Mouse (Mus musculus) kidney, adult 9 months (tissue): ENCODE measurements around the gene Orai3.

Source experiments
- DNase-seq: peaks from one replicate; pipeline ENCODE4 v3.0.0; 2022

Gene Orai3

GRCm38 (mm10) chr7:127799738-127800137, 30.1 kb downstream of the Orai3 start:
- no peak for DNase-seq

DNA sequence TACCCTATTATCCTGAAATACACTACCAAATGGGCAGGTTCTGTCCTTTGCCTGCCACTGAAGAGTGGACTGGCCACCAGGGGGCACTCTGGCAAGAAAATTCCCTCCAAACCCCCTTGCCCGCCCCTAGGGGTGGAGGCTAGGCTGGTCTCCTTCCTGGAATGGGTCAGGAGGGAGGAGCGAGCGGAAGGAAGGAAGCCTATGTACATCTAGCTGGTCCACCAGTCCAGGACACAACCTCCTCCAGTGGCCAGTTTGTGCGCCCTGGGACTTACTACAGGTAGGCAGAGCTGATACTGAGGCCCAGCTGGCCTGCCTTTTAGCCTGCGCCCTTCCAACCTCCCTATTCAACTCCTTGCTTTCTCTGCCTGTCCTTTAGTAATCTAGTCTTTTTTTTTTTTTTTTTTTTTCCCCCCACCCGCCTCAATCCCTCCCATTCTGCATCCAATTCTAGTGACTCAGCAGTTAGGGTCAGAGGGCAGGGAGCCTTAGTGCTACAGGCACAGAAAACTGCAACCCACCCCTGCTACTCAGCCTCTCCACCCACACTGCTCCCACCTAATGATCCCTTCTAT, 30.9 kb downstream of the Orai3 start, which contains the start of gene Hsd3b7:
Gene Hsd3b7 (plus strand): TSS at position 170 of the 575 bp plus-strand sequence.
- peak; percentile 96 for DNase-seq

DNA sequence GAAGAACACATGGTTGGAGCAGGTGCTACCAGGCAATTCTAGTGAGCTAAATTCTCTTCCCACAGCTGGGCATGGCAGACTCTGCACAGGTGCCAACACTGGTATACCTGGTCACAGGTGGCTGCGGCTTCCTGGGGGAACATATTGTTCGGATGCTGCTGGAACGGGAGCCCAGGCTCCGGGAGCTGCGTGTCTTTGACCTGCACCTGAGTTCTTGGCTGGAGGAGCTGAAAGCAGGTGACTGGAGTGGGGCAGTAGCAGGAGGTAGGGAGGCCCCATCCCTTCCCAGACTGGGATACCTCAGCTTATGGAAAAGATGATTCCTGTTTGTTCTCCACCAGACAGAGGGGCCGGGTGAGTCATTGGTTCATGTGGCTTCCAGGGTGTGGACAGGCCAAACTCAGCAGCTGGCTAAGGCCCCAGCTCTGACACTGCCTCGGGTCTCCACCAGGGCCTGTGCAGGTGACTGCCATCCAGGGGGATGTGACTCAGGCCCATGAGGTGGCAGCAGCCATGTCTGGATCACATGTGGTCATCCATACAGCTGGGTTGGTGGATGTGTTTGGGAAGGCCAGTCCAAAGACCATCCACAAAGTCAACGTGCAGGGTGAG, 31.5 kb downstream of the Orai3 start:
- DNase-seq, result peak; percentile 20

DNA sequence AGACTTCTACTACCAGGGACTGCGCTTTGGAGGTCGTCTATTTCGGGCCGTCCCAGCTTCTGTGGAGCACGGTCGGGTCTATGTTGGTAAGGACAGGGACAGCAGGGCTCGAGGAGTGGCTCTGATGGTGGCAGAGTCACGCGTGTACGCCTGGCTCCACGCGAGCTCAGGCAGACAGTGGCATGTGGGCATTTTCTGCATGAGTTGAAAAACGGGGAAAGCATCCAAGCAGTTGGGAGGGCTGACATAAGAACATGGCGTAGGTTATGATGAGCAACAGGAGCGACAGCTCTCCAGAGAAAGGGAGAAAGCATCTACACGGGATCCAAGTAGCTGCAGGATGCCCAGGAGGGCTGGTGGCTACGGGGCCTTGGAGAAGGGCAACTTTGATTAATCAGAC, 32.7 kb downstream of the Orai3 start:
- no peak for DNase-seq

- DNase-seq, result no peak
Measured at GRCm38 (mm10) chr7:127808821-127809220, 39.2 kb downstream of the Orai3 start.

DNA sequence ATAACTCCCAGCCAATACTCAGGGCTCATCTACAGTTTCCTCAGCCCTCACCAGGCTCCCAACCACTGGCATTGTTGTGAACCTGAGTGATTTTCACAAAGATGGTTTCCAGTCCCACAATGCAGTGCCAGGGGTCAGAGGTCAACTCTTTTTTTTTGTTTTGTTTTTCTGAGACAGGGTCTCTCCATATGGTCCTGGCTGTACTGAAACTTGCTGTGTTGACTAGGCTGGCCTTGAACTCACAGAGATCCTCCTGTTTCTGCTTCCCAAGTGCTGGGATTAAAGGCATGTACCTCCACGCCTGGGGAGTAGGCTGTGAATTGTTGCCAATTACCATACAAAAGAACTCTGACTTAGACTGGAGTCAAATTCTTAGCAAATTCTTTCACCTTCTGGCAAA, 40.2 kb downstream of the Orai3 start:
- DNase-seq, result no peak

GRCm38 (mm10) chr7:127810650-127811049, 41.0 kb downstream of the Orai3 start:
- no peak for DNase-seq

DNA sequence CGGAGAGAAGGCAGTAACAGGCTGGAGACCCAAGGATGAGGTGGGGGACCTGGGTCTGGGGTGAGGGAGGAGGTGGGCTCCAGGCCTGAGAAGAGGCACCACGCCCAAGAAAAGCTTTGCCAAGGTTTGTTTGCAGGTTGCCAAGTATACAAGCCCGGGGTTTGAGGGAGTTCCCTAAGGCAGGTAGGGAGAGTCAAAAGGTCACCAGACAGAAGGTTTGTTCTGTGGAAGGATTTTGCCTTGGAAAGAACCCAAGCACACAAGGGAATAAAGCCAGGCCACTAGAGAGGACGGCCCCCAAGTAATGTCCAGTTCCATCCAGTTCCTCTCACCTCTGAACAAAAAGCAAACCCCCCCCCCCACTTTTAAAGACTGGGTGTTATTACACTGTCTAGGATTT, 41.6 kb downstream of the Orai3 start:
- no peak for DNase-seq

GRCm38 (mm10) chr7:127812292-127812691, 42.7 kb downstream of the Orai3 start:
- DNase-seq, result no peak

- peak; percentile 17 for DNase-seq
Measured at GRCm38 (mm10) chr7:127813821-127814220, 44.2 kb downstream of the Orai3 start.

- DNase-seq, result peak; percentile 49
Measured at GRCm38 (mm10) chr7:127814241-127814921, 44.8 kb downstream of the Orai3 start.

- no peak for DNase-seq
Measured at GRCm38 (mm10) chr7:127815116-127815665, 45.6 kb downstream of the Orai3 start.

- peak; percentile 33 for DNase-seq
Measured at GRCm38 (mm10) chr7:127815954-127816821, 46.6 kb downstream of the Orai3 start.

GRCm38 (mm10) chr7:127817053-127817452, 47.4 kb downstream of the Orai3 start:
- DNase-seq, result no peak

DNA sequence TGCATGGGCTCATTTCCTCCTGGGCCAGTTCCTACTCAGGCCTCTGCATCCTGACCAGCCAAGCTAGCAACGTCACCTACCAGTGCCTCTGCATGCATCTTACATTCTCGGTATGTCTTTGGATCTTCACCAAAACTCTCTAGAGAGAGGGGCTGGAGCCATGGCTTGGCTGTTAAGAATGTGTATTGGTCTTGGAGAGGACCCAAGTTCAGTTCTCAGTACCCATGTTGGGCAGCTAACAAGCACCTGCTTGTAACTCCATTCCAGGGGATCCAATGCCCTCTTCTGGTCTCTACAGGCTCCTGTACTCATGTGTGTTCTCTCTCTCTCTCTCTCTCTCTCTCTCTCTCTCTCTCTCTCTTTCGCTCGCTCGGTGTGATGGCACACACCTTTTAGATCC, 48.2 kb downstream of the Orai3 start:
- no peak for DNase-seq

- DNase-seq, result no peak
Measured at GRCm38 (mm10) chr7:127820836-127821509, 51.4 kb downstream of the Orai3 start.

- DNase-seq, result no peak
Measured at GRCm38 (mm10) chr7:127822494-127822893, 52.9 kb downstream of the Orai3 start.

DNA sequence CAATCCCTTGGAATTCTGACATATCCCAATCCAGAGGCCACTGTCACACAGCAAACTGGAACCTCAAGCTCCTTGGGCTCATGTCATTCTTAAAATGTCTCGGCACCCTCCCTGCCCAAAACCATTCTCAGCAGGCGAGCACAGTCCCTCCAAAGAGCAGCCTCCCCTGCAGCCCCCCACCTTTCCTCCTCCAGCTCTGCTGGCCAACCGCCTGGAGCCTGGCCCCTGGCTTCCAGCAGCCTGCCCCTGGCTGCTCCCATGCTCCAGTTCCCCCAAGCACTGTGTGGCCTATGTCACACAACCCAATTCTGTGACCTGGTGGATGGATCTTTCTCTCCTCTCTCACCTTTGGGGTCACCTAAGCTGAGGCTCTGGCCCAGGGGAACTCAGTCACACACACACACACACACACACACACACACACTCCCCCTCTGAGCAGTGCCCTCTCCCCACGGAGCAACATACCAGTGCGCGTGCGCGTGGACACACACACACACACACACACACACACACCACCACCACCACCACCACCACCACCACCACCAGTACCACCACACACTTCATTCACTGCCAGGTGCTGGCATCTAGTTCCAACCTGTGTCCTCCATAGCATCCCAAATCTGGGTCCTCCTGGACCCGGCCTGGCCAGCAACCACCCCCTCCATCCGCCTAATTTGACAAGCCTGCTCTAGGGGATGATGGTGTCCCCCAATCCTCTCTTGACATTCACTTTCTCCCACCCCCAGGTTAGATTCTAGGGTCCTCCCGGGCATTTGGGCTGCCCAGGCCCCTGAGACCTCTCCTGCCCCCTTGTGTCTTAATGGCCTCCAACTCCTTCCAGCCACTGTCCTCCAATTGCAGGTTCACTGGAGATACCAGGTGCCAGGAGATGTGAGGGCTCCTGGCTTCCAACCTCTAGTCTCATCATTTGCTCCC, 53.9 kb downstream of the Orai3 start:
- no peak for DNase-seq

- DNase-seq, result no peak
Measured at GRCm38 (mm10) chr7:127824176-127824871, 54.7 kb downstream of the Orai3 start, which contains the start of the genes Stx4a and Stx1b. TSS of gene Stx4a (plus strand) at chr7:127824294. TSS of gene Stx1b (minus strand) at chr7:127824549.
